Mouse (Mus musculus) cerebellum, adult (tissue): ENCODE data around the gene Itgb1.

Experiments used
- ATAC-seq: cut with Nextera tagmentation; 2 replicates; pipeline ENCODE4 v1.9.2; 2017; ENCODE audit warnings: mild to moderate bottlenecking, moderate library complexity, mixed read lengths; ENCODE audit not compliant: insufficient number of reproducible peaks, low FRiP score, low TSS enrichment

The Itgb1 gene

DNA sequence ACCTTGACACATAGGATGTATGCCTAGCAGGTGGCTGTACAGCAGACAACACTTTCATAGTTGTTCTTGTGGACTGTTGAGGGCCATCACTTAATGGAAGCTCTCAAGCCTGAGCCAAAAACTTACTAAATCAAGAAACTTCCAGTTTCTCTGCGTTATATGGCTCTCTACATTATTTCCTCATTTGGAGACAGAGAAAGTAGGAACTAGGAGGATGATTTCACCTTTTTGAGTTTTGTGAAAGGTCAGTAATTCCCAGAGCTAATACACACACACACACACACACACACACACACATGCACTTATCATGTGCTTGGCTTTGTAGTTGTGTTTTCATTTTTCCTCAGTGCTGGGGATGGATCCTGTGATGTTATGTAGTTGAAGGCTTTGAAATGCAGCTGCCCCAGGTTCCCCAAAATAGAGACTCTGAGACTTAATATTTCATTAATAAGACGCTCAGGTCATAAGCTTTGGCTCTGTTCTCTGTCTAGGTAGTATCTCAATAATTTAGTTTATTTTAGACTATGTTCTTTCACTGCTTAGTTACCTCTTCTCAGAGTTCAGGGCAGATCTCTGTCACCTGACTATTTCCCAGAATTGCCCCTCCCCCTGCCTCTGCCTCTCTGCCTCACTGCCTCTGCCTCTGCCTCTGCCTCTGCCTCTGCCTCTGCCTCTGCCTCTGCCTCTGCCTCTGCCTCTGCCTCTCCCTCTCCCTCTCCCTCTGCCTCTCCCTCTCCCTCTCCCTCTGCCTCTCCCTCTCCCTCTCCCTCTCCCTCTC, 4.7 kb upstream of the Itgb1 start:
- no peak for ATAC-seq

DNA sequence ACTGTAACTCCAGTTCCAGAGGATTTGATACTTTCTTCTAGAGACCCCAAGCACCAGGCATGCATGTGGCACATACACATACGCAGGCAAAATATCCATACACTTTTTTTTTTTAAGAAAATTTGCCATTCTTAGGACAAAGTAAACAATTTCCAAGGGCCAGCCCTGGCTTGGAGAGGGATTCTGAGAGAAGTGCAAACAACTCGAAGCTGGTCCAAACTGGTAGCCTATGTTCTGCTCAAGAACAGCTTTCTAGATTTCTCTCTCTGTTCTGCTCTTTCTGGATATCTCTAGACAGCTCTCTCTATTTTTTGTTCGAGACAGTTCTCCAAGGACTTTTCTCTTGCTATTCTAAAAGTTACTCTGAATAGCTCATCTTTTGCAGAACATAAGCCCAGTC, 3.5 kb upstream of the Itgb1 start:
- ATAC-seq: no peak

DNA sequence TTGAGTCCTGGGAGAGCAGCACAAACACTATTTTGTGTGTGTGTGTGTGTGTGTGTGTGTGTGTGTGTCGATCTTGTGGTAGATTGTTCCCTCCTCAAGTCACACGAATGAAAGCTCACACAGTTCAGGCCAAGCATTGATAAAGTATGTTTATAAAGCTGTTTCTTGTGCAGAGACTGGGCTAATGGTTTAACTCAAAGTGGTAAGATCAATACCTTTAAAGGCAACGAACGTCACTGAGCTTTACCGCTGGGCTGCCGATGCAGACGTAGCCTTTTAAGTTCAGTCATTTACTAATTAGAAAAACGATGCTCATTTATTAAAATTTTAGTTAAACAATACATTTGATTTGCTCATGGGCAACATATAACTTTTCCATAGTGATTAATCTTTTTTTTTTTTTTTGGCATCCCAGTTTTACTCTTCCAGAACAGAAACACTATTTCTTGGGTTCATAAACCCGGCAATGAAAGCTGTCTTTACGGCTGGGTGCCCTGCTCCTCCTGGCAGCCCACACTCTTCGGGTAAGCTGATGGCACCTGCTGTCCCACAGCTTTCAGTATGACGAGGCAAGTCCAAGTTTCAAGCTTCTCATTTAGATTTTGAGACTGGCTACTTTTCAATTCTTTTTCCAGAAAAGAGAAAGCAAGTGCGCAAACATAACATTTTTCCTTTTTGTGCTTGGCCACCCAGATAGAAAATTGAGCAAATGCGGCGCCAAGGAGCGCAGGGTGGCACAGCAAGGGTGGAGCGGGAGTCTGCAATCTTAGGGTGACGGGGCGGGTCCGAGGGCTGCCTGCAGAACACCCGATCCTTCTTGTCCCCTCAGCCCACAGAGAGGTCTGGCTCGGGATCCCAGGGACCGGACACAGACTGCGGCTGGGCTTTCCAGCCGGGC, 596 bp upstream of the Itgb1 start:
- ATAC-seq: peak; percentile 33; the same call in 1 of the 2 replicates

DNA sequence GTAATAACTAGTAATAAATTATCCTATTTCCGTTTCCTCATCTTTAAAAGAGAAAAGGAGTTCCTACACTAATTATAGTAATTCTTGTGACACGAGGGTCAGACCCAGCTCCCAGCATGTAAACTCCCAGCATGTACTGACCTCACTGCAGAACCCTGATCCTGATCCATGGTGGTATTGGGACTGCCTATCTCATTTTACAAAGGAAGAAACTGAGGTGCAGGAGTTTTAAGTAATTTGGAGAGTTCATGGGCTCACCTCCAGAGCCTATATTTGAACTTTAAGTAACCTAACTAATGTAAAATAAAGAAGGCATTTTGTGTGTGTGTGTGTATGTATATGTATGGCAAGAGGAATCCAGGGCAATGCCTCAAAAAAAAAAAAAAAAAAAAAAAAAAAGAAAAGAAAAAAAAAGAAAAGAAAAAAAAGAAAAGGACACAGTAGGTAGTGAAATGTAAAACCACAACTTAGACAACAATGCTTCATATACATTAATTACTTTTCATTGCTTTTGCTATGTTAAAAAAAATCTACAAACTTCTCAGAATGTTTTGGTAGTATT, 1.1 kb downstream of the Itgb1 start:
- ATAC-seq: no peak

DNA sequence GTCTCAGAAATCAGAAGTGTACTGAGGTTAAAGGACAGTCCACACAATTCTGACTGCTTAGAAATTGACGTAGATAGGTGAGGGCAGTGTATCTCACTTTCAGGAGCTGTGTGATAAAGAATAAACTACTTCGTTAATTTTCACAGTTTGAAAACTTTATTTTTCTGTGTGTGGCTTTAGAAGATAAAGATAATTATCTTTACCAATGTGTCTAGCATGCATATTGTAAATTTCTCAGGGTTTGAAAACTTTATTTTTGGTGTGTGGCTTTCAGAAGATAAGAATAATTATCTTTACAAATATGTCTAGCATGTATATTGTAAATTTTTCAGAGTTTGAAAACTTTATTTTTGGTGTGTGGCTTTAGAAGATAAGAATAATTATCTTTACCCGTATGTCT, 3.2 kb downstream of the Itgb1 start:
- ATAC-seq: no peak

DNA sequence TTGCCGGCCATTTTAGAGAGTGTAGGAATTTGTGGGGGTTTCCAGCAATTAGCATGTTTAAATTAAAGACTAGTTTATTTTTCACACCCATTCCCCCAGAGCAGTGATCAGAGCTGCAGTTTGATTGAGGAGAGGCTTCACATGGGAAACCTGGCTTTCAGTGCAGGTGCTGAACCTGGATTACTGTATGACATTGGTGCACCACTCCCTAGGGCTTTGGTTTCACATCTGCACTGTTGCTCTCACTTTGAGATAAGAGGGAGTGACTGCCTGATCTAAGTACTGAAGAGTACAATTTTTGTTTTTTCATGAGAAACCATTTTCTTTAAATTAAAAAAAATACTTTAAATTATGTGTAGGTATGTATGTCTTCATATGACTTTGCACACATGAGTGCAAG, 4.6 kb downstream of the Itgb1 start:
- no peak for ATAC-seq

DNA sequence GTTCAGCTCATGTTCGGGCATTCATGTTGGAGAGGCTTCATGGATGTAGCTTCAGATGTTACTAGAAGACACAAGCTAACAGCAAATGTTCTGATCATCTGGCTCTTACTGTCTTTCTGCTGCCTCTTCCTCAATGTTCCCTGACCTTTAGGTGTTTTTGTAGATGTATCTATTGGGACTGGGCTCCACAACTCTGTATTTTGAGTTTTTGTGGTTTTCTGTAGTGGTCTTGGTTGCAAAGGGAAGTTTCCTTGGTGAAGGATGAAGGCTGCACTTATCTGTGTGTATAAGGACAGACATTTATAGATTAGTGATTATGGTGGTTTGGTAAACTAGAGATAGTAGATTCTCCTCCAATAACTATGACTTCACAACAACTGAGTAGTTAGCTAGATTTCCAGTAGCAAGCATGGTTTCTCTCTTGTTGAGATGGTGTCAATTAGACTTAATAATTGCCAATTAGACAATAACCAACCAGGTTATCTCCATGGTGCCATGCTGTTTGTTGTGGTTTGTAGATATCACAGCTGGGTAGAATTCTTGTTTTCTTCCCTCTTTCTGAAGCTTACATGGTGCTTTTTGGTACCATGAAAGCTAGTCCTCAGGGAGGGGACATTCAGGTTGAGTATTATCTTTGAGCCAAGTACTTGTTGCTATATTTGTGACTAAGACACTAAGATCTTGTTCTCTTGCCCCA, 11.4 kb downstream of the Itgb1 start:
- no peak for ATAC-seq

DNA sequence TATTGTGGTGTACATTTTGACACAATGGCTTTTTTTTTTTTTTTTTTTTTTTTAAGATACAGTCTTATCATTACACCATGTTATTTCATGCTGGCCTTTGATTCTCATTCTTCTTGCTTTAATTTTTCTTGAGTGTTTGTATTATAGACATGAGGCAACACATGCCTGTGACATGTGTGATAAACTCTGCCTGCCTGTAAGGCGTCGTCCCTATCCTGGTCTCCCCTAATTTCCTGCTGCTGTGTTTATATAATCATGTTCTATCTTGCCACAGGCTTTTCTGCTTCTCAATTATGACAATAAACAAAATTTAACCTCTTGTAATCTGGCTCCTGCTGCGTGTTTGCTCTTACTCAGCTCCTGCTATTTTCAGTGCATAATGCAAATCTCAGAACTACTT, 12.5 kb downstream of the Itgb1 start:
- no peak for ATAC-seq

DNA sequence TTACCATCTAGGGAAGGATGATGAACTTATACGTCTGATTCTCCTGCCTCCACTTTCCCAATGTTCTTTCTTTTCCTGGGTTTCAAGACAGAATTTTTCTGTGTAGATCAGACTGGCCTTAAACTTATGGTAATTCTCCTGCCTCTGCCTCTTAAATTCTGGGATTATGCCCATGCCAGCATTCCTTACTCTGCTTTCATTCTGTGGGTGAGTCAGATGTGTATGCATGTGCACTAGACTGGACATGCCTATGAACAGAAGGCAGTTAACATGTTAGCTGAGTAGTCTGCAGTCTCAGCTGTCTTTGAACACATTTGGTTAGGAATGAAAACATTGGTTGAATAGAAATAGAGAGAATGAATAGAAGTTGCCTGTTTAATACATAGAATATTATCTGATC, 18.9 kb downstream of the Itgb1 start:
- ATAC-seq: no peak

DNA sequence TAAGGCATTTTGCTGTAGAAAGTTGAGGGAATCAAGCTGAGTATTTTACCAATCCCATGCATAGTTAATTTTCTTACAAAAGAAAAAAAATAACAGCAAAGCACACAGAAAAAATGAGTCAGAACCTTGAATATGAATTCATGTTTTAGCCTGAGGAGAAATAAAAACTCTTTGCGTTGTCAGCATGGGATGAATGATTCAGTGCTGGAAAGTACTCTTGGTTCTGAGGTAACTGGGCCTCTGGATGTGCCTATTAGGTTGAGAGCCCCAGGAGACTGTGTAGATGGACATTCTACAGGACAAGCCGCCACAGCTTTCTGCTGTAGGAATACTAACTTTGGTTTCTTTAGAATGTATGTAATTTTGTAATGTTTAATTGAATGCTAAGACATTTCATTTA, 19.4 kb downstream of the Itgb1 start:
- ATAC-seq: no peak

DNA sequence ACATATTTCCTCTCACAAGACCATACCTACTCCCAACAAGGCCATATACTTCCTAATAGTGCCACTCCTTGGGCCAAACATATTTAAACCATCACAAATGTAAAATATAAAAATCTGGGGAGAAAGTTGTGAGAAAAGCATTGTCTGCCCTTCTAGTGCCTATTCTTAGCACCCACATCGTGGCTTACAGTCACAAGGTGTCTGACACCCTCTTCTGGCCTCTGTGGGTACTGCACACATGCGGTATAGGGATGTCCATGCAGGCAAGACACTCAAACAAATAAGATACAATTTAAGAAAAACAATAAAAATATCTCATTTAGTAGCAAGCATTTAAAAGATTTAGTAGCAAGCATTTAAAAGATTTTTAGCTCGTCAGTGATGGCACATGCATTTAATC, 23.8 kb downstream of the Itgb1 start:
- 0 out of 2 replicates have a peak, but pooled peaks have one; percentile 49 for ATAC-seq

DNA sequence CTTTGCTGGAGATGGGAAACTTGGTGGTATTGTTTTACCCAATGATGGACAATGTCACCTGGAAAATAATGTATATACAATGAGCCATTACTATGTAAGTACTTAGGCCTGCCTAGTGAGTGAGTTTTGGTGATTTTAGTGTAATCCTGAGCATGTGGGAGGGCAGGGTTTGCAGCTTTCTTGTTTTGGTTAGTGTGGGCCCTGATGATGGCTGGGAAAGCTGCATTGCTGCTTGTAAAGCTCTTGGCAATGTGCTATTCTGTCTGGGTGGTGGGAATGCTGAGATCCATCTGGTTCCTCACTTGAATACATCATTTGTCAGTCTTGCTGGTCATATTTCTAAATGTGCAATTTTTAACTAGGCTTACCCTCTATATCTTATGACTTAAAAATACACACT, 30.7 kb downstream of the Itgb1 start:
- ATAC-seq: no peak

DNA sequence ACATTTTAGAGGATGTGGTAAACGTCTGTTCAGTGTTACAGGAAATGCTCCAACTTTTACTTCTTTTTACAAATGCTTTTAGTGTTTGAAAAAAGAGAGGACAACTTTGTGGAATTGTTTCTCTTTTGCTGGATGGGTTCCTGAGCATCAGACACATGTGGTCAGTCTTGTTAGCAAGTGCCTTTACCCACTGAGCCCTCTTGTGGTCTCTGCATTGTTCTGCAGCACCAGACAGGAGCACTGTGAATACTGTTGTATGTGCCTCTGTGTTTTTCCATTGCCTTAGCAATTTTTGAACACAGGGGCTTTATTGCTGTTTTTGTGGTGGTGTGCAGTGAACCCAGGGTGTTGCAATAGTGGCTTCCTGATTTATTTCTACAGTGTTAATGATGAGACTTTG, 39.4 kb downstream of the Itgb1 start:
- no peak for ATAC-seq

DNA sequence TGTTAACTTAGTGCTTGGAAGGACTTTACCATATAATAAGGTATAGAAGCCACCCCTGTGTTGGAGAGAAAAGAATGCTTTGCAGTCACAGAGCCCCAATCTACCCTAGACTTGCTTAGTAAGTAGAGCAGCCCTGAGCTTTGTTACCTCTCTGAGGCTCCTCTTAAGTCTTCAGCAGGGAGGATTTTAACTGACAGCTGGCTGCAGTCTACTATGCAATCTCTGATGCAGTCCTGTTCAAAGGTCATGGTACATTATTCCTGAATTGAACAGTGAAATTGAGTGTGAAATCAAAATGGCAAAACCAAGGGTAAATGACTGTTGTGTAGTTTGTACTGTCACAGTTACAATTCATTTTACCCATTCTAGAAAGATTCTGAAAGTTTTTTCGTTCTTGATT, 41.8 kb downstream of the Itgb1 start:
- no peak for ATAC-seq

DNA sequence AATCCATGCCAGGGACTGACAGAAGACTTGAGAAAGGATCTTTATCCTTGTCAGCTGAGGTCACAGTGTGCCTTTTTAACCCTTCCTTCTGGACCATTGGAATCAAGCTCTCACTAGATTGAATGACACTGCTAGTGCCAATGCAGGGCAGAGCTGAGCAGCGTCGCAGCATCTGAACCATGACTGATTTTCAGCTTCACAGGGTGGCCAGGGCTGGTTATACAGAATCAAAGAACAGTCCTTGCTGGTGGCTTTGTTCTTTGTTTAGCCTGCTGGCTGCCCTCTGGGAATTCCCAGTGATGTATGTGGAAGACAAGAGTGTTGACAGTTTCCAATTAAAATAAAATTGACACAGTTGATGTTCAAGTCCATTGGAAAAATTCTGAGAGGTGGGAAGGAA, 46.8 kb downstream of the Itgb1 start:
- ATAC-seq: no peak

DNA sequence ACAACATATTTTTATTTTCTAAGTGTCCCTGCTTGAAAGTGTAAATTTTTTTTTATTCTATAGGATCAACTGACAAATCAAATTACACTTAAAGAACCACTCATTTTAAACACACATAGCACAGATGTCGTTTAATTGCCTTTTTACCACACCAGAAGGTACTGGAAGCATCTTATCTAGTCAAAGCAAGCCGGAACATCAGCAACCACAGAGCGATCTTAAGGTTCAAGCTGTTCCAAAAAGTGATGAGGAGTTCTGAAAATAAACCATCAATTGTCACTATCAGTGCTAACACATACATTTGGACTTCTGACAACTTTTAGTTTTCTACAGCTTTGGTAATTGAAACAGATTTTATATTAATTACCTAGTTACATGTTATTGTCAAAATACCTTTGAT, 48.7 kb downstream of the Itgb1 start:
- no peak for ATAC-seq

DNA sequence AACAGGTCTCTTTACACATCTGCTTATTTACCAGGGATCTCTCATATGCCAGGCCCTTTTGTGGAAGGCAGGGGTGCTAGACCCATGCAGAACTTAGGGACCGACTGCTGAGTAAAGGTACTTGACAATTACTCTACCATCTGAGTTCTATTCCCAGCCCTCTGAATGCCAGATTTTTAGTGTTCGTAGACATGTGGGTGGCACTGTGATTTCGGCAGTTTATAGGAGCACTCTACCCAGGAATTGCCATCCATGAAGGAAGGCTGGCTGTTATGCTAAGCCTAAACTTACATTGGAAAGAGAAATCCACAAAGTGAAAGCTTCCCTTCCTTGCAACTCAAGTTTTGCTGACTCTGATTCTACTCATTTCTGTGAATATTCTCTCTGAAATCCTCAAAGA, 50.2 kb downstream of the Itgb1 start:
- ATAC-seq: no peak
